In the genomic region with DNA sequence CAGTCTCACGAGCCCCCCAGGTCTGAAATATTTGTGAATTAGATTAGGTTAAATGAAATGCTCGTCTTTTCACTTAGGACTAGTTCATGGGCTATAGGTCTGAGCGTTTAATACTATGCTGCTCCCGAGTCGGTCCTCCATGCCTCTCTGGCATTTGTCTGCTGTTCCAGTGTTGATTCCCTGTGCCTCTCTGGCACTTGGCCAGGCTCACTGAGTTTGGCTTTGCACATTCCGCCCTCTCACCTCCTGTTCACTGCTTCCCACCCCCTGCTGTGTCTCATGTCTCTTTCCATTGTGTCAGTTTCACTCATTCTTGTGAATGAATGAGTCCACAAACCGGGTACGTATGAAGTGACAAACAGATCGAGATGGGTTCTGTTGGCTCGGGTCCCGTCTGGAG, we compare ENCODE assay signal across 8 mouse cellular contexts.
DNase-seq lines count a peak whose midpoint lies in the region; ATAC-seq and TF ChIP-seq lines count a peak whose summit lies in the region.
"Had no signal": no experiment of that assay in that cellular context is flagged by ENCODE, and none has a peak within 500 bp of the region (broad histone marks: within the 10 kb centered on the region; RNA-seq: fewer than 3 reads in every experiment).

No protein-coding gene starts in this region.

- 86% methylated on average over 11 of the region's 11 CpGs for WGBS in liver, embryonic 11.5 days

- DNase-seq in kidney, postnatal 4 days, result peak; percentile 20 to 26
- DNase-seq in kidney, adult 11 months, result no peak
- DNase-seq in cerebellum, adult 11-12 months, result peak; percentile 81
- peak; percentile 83 to 85 for DNase-seq in layer of hippocampus, adult 2 months (ENCODE audit: low spot score in 2 of 2)
- peak; percentile 71 to 77 for DNase-seq in right cerebral cortex, postnatal 10 days (ENCODE audit: low spot score in 2 of 2)
- DNase-seq in liver, embryonic 11.5 days (ENCODE audit: low spot score), result no peak
- no peak for DNase-seq in B cell, adult 2 months

- ATAC-seq in liver, embryonic 11.5 days (replicated peaks; ENCODE audit: low FRiP score), result no peak

- H3K9ac ChIP-seq in liver, embryonic 11.5 days (ENCODE audit: low read depth, low read length), result no peak overlapping the region
- H3K9ac ChIP-seq: embryonic facial prominence, embryonic 15.5 days had no signal

- no peaks in the 10 kb centered on the region for H3K36me3 ChIP-seq in liver, embryonic 11.5 days (ENCODE audit: control insufficient read depth, insufficient read depth, low read length)
- H3K36me3 ChIP-seq: embryonic facial prominence, embryonic 15.5 days had no signal

- no peaks in the 10 kb centered on the region for H3K4me1 ChIP-seq in liver, embryonic 11.5 days (replicated peaks; ENCODE audit: control insufficient read depth, insufficient read depth, low read length)
- H3K4me1 ChIP-seq: embryonic facial prominence, embryonic 15.5 days had no signal

- H3K27ac ChIP-seq in layer of hippocampus, adult 2 months, result peak overlapping the region; percentile 14; the same call in 1 of the 2 replicates
- no peak overlapping the region for H3K27ac ChIP-seq in liver, embryonic 11.5 days (ENCODE audit: low read depth, low read length)
- H3K27ac ChIP-seq: embryonic facial prominence, embryonic 15.5 days had no signal

- H3K4me3 ChIP-seq in layer of hippocampus, adult 2 months, result no peak overlapping the region
- H3K4me3 ChIP-seq in liver, embryonic 11.5 days (ENCODE audit: low read depth, low read length), result no peak overlapping the region
- H3K4me3 ChIP-seq: embryonic facial prominence, embryonic 15.5 days had no signal

- no peak overlapping the region for H3K4me2 ChIP-seq in liver, embryonic 11.5 days
- H3K4me2 ChIP-seq: embryonic facial prominence, embryonic 15.5 days had no signal

- H3K27me3 ChIP-seq in liver, embryonic 11.5 days (replicated peaks; ENCODE audit: control insufficient read depth, insufficient read depth, low read length), result no peaks in the 10 kb centered on the region
- H3K27me3 ChIP-seq: embryonic facial prominence, embryonic 15.5 days had no signal

- H3K9me3 ChIP-seq in liver, embryonic 11.5 days (ENCODE audit: control insufficient read depth, low read length), result no peaks in the 10 kb centered on the region
- H3K9me3 ChIP-seq: embryonic facial prominence, embryonic 15.5 days had no signal

- no peak for TF ChIP-seq CTCF in layer of hippocampus, adult 2 months (conservative IDR thresholded peaks at IDR 0.05)

Comparison
In these comparisons a context has a peak if more than half of its experiments do, and no peak if none do; other contexts are left out.
1. DNase-seq: peak in kidney, postnatal 4 days (2 of 2), cerebellum, adult 11-12 months (single experiment), layer of hippocampus, adult 2 months (2 of 2) and right cerebral cortex, postnatal 10 days (2 of 2); none in kidney, adult 11 months (single experiment), liver, embryonic 11.5 days (single experiment) and B cell, adult 2 months (0 of 2).